Mouse (Mus musculus): ENCODE results near the gene Adgrv1. TPM values are rescaled to one million over a fixed set of nuclear protein-coding genes. Genes with fewer than 3 reads are reported as not detected.
"Not testable (repeated sequence)": the region's sequence is repeated elsewhere in the genome, so short reads cannot be mapped to it uniquely, and the experiment has no call there.

The Adgrv1 gene
- polyA plus RNA-seq, 1 experiment from 2014 or later, result 14.7 TPM

- Histone ChIP-seq H3K27me3 (replicated peaks; ENCODE audit: control insufficient read depth, insufficient read depth, low read length) (no peaks in the 10 kb centered on the region), H3K9me3 (replicated peaks; ENCODE audit: control insufficient read depth, low read length) (no peaks in the 10 kb centered on the region), H3K9ac (ENCODE audit: low read length) (no peak overlapping the region), H3K4me1 (ENCODE audit: control insufficient read depth, insufficient read depth, low read length) (peaks cover 31% of the 10 kb centered on the region), H3K4me2 (ENCODE audit: low read length) (peak overlapping the region; percentile 30), H3K36me3 (ENCODE audit: control insufficient read depth, insufficient read depth, low read length) (no peaks in the 10 kb centered on the region), H3K27ac (ENCODE audit: low read depth, low read length) (no peak overlapping the region), H3K4me3 (ENCODE audit: low read depth, low read length) (peak overlapping the region; percentile 13; the same call in 1 of the 2 replicates)
- 6% methylated on average over 5 of the region's 5 CpGs for WGBS
- DNase-seq (ENCODE audit: low spot score), result no peak
- ATAC-seq, result no peak
Observed at GRCm38 (mm10) chr13:81630566-81630965, 2.4 kb downstream of the Adgrv1 start.

- DNase-seq (ENCODE audit: low spot score), result peak; percentile 81
- Histone ChIP-seq H3K27ac (ENCODE audit: low read depth, low read length) (peak overlapping the region; percentile 70), H3K9me3 (replicated peaks; ENCODE audit: control insufficient read depth, low read length) (no peaks in the 10 kb centered on the region), H3K4me2 (ENCODE audit: low read length) (peak overlapping the region; percentile 30; the same call in 1 of the 2 replicates), H3K36me3 (ENCODE audit: control insufficient read depth, insufficient read depth, low read length) (no peaks in the 10 kb centered on the region), H3K27me3 (replicated peaks; ENCODE audit: control insufficient read depth, insufficient read depth, low read length) (no peaks in the 10 kb centered on the region), H3K4me3 (ENCODE audit: low read depth, low read length) (no peak overlapping the region), H3K9ac (ENCODE audit: low read length) (no peak overlapping the region), H3K4me1 (ENCODE audit: control insufficient read depth, insufficient read depth, low read length) (peaks cover 31% of the 10 kb centered on the region)
- 9% methylated on average over 3 of the region's 3 CpGs for WGBS
- ATAC-seq, result peak; percentile 69
Observed at GRCm38 (mm10) chr13:81629395-81629794, 3.6 kb downstream of the Adgrv1 start.

DNA sequence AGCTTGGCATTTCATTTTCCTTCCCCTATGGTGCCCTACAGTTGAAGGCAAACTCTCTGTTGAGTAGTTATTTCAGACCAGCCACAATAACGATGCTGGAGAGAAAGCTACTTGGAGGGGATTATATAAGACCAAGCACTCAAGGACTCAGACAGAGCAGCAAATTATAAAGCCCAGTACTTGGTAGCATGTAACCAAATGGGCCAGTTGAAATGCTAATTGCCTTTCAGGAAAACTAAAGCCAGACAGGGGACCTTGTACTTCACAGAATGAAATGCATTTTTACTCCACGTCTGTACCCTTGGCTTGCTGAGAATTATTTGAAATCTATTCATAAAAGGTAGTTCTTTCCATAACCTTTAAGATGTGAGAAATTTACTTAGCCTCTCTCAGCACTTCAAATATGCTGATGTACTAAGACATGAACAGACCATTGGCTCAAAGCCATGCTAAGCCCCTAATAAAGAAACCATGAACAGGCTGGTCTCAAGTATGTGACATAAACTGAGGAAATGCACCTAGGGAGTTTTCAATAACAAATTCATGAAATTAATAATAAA lies 4.2 kb downstream of the Adgrv1 start:
- Histone ChIP-seq H3K4me2 (ENCODE audit: low read length) (peak overlapping the region; percentile 30; the same call in 1 of the 2 replicates), H3K4me3 (ENCODE audit: low read depth, low read length) (no peak overlapping the region), H3K27ac (ENCODE audit: low read depth, low read length) (peak overlapping the region; percentile 70; the same call in 1 of the 2 replicates), H3K4me1 (ENCODE audit: control insufficient read depth, insufficient read depth, low read length) (peaks cover 31% of the 10 kb centered on the region), H3K36me3 (ENCODE audit: control insufficient read depth, insufficient read depth, low read length) (no peaks in the 10 kb centered on the region), H3K9me3 (replicated peaks; ENCODE audit: control insufficient read depth, low read length) (no peaks in the 10 kb centered on the region), H3K9ac (ENCODE audit: low read length) (no peak overlapping the region), H3K27me3 (replicated peaks; ENCODE audit: control insufficient read depth, insufficient read depth, low read length) (no peaks in the 10 kb centered on the region)
- DNase-seq (ENCODE audit: low spot score) (peak; percentile 83), ATAC-seq (peak; percentile 58)
- WGBS, result 0% methylated on average over 2 of the region's 2 CpGs

GRCm38 (mm10) chr13:81627861-81628260 lies 5.1 kb downstream of the Adgrv1 start:
- H3K9ac ChIP-seq (ENCODE audit: low read length); ATAC-seq; H3K36me3 ChIP-seq (ENCODE audit: control insufficient read depth, insufficient read depth, low read length); H3K27me3 ChIP-seq (replicated peaks; ENCODE audit: control insufficient read depth, insufficient read depth, low read length); H3K9me3 ChIP-seq (replicated peaks; ENCODE audit: control insufficient read depth, low read length); H3K4me3 ChIP-seq (ENCODE audit: low read depth, low read length): not testable (repeated sequence)
- 31% methylated on average over 1 of the region's 1 CpGs for WGBS
- peak; percentile 31 for DNase-seq (ENCODE audit: low spot score)
- peak overlapping the region; percentile 24 for H3K4me2 ChIP-seq (ENCODE audit: low read length)
- H3K4me1 ChIP-seq (ENCODE audit: control insufficient read depth, insufficient read depth, low read length), result peaks cover 31% of the 10 kb centered on the region
- 0 out of 2 replicates have a peak overlapping the region, but pooled peaks have one; percentile 70 for H3K27ac ChIP-seq (ENCODE audit: low read depth, low read length)

DNA sequence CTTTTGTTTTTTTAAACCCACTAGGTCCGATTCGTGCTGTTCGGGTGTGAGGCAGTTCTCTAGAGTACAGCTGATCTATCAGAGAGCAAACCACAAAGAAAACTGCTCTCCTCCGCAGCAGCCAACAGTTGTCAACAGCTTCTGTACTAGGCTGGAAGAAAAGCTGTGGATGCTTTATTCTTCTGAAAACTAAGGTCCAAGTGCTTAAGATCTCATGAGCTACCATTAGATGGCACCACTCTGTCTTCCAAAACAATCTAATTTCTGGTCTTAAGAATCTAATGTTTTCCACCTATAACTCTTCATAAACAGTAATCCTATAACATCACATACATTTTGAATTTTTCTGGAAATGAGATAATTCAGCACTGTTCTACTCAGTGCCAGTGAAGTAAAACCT lies 22.6 kb downstream of the Adgrv1 start:
- Histone ChIP-seq H3K9ac (ENCODE audit: low read length) (no peak overlapping the region), H3K27ac (ENCODE audit: low read depth, low read length) (no peak overlapping the region), H3K27me3 (replicated peaks; ENCODE audit: control insufficient read depth, insufficient read depth, low read length) (no peaks in the 10 kb centered on the region), H3K4me1 (ENCODE audit: control insufficient read depth, insufficient read depth, low read length) (no peaks in the 10 kb centered on the region), H3K4me3 (ENCODE audit: low read depth, low read length) (no peak overlapping the region), H3K9me3 (replicated peaks; ENCODE audit: control insufficient read depth, low read length) (peaks cover 5% of the 10 kb centered on the region; the same call in 1 of the 2 replicates), H3K36me3 (ENCODE audit: control insufficient read depth, insufficient read depth, low read length) (peaks cover 10% of the 10 kb centered on the region; the same call in 1 of the 2 replicates), H3K4me2 (ENCODE audit: low read length) (no peak overlapping the region)
- ATAC-seq, result no peak
- DNase-seq (ENCODE audit: low spot score), result no peak
- WGBS, result 90% methylated on average over 4 of the region's 4 CpGs

DNA sequence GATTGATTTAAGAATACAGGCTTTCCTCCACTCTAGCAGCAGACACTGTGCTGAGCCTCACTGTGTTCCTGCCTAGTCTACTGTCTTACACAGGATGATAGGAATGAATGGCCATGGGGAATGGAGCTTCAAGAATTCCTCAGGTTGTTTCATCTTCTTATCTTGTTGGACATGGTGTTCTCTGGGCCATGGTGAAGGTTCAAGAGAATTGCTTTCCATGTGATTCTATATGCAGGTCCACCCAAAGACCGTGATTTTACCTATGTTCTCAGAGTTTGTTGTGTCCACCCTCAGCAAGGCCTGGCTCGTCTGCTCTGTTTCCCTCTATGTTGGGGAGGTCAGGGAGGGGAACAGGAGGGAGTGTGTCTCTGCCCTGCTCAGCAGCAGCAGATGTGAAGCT lies 26.0 kb downstream of the Adgrv1 start:
- DNase-seq (ENCODE audit: low spot score), result no peak
- WGBS, result 92% methylated on average over 2 of the region's 2 CpGs
- ATAC-seq, result no peak
- Histone ChIP-seq H3K4me2 (ENCODE audit: low read length) (no peak overlapping the region), H3K36me3 (ENCODE audit: control insufficient read depth, insufficient read depth, low read length) (peaks cover 10% of the 10 kb centered on the region; the same call in 1 of the 2 replicates), H3K27ac (ENCODE audit: low read depth, low read length) (no peak overlapping the region), H3K9ac (ENCODE audit: low read length) (no peak overlapping the region), H3K9me3 (replicated peaks; ENCODE audit: control insufficient read depth, low read length) (peaks cover 5% of the 10 kb centered on the region; the same call in 1 of the 2 replicates), H3K4me3 (ENCODE audit: low read depth, low read length) (no peak overlapping the region), H3K27me3 (replicated peaks; ENCODE audit: control insufficient read depth, insufficient read depth, low read length) (no peaks in the 10 kb centered on the region), H3K4me1 (ENCODE audit: control insufficient read depth, insufficient read depth, low read length) (no peaks in the 10 kb centered on the region)

GRCm38 (mm10) chr13:81596910-81597607 lies 35.9 kb downstream of the Adgrv1 start:
- Histone ChIP-seq H3K9me3 (replicated peaks; ENCODE audit: control insufficient read depth, low read length) (no peaks in the 10 kb centered on the region), H3K4me1 (ENCODE audit: control insufficient read depth, insufficient read depth, low read length) (peaks cover 14% of the 10 kb centered on the region; the same call in 1 of the 2 replicates), H3K4me3 (ENCODE audit: low read depth, low read length) (no peak overlapping the region), H3K9ac (ENCODE audit: low read length) (no peak overlapping the region), H3K4me2 (ENCODE audit: low read length) (no peak overlapping the region), H3K27ac (ENCODE audit: low read depth, low read length) (no peak overlapping the region), H3K27me3 (replicated peaks; ENCODE audit: control insufficient read depth, insufficient read depth, low read length) (no peaks in the 10 kb centered on the region), H3K36me3 (ENCODE audit: control insufficient read depth, insufficient read depth, low read length) (peaks cover 4% of the 10 kb centered on the region; the same call in 1 of the 2 replicates)
- ATAC-seq, result peak; percentile 68
- DNase-seq (ENCODE audit: low spot score), result peak; percentile 38
- 8% methylated on average over 9 of the region's 9 CpGs for WGBS

- ATAC-seq (no peak), DNase-seq (ENCODE audit: low spot score) (no peak)
- H3K9ac ChIP-seq (ENCODE audit: low read length), result no peak overlapping the region
- 94% methylated on average over 8 of the region's 8 CpGs for WGBS
- H3K27me3 ChIP-seq (replicated peaks; ENCODE audit: control insufficient read depth, insufficient read depth, low read length), result no peaks in the 10 kb centered on the region
- H3K4me2 ChIP-seq (ENCODE audit: low read length), result no peak overlapping the region
- no peaks in the 10 kb centered on the region for H3K4me1 ChIP-seq (ENCODE audit: control insufficient read depth, insufficient read depth, low read length)
- H3K27ac ChIP-seq (ENCODE audit: low read depth, low read length), result no peak overlapping the region
- no peaks in the 10 kb centered on the region for H3K9me3 ChIP-seq (replicated peaks; ENCODE audit: control insufficient read depth, low read length)
- H3K36me3 ChIP-seq (ENCODE audit: control insufficient read depth, insufficient read depth, low read length), result peaks cover 8% of the 10 kb centered on the region
- no peak overlapping the region for H3K4me3 ChIP-seq (ENCODE audit: low read depth, low read length)
Observed at GRCm38 (mm10) chr13:81578692-81579091, 54.3 kb downstream of the Adgrv1 start.

Measured in forebrain, embryonic 14.5 days (tissue).